Mouse (Mus musculus): Measurements from ENCODE around the gene Fbh1.

GRCm38 (mm10) chr2:11738794-11739193 is 38.6 kb downstream of the Fbh1 start:
- TF ChIP-seq CTCF (IDR thresholded peaks at IDR 0.05) (no peak), EP300 (IDR thresholded peaks at IDR 0.05) (no peak)

Data from lung, postnatal 0 days (tissue).